Mouse (Mus musculus): ENCODE measurements at regions not wholly inside any gene's neighbourhood (a gene's known extent, or its start where the extent isn't known, plus 50 kb on each side); places are given as distances from the start of the nearest gene placed in this dataset.

DNA sequence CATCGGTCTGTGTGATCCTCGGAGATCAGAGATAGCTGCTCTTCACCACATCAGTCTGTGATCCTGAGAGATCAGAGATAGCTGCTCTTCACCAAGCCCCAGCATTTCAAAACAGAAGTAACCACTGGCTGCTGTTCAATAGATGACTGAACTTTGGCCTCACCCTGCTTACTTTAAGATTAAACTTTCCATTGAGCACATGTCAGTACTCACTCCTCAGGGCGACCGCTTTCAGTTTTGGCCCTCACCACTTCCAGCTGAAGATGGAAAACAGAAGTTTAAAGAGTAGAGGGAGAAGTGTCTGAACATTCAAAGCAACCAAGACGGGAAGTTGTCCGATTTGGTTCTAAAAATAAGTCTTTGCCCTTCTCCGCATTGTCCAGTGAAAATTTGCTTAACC, 97.2 kb downstream of the Gm826 start:
- no peak overlapping the region for H3K9ac ChIP-seq (ENCODE audit: low read length)
- H3K4me1 ChIP-seq (replicated peaks; ENCODE audit: control insufficient read depth, insufficient read depth, low read length), result no peaks in the 10 kb centered on the region
- no peaks in the 10 kb centered on the region for H3K36me3 ChIP-seq (ENCODE audit: control insufficient read depth, insufficient read depth, low read length)
- H3K4me2 ChIP-seq (ENCODE audit: low read depth, low read length, severe bottlenecking), result no peak overlapping the region
- no peaks in the 10 kb centered on the region for H3K9me3 ChIP-seq (ENCODE audit: control insufficient read depth, low read length)
- DNase-seq (ENCODE audit: low spot score), result no peak
- H3K4me3 ChIP-seq (ENCODE audit: low read depth, low read length), result no peak overlapping the region
- ATAC-seq (replicated peaks; ENCODE audit: low FRiP score), result no peak
- H3K27ac ChIP-seq (ENCODE audit: low read depth, low read length), result no peak overlapping the region
- no peaks in the 10 kb centered on the region for H3K27me3 ChIP-seq (ENCODE audit: control insufficient read depth, insufficient read depth, low read length)
- WGBS, result 90% methylated on average over 7 of the region's 7 CpGs

DNA sequence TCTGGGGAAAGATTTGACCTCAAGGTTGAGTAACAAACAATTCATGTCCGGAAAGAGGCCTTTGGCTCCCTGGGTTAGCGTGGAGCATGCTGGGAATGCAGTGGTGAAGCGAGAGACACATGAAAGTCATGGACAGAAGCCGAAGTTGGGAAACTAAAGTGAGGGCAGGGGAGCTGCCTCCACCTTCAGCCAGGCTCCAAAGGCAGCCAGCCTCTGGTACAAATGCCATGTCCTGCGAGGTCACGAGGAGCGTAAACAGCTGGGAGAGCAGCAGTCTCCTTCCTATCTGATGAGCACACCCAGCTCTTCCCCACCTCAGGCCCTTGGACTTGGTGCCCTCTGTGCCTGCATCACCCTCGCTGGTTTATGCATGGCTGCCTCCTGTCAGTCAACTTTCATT, 103.2 kb downstream of the Gm826 start:
- no peak overlapping the region for H3K4me3 ChIP-seq (ENCODE audit: low read depth, low read length)
- H3K9me3 ChIP-seq (ENCODE audit: control insufficient read depth, low read length), result no peaks in the 10 kb centered on the region
- no peak for DNase-seq (ENCODE audit: low spot score)
- no peak overlapping the region for H3K27ac ChIP-seq (ENCODE audit: low read depth, low read length)
- no peaks in the 10 kb centered on the region for H3K27me3 ChIP-seq (ENCODE audit: control insufficient read depth, insufficient read depth, low read length)
- no peak for ATAC-seq (replicated peaks; ENCODE audit: low FRiP score)
- no peak overlapping the region for H3K9ac ChIP-seq (ENCODE audit: low read length)
- 83% methylated on average over 8 of the region's 8 CpGs for WGBS
- no peaks in the 10 kb centered on the region for H3K4me1 ChIP-seq (replicated peaks; ENCODE audit: control insufficient read depth, insufficient read depth, low read length)
- H3K4me2 ChIP-seq (ENCODE audit: low read depth, low read length, severe bottlenecking), result no peak overlapping the region
- H3K36me3 ChIP-seq (ENCODE audit: control insufficient read depth, insufficient read depth, low read length), result no peaks in the 10 kb centered on the region

DNA sequence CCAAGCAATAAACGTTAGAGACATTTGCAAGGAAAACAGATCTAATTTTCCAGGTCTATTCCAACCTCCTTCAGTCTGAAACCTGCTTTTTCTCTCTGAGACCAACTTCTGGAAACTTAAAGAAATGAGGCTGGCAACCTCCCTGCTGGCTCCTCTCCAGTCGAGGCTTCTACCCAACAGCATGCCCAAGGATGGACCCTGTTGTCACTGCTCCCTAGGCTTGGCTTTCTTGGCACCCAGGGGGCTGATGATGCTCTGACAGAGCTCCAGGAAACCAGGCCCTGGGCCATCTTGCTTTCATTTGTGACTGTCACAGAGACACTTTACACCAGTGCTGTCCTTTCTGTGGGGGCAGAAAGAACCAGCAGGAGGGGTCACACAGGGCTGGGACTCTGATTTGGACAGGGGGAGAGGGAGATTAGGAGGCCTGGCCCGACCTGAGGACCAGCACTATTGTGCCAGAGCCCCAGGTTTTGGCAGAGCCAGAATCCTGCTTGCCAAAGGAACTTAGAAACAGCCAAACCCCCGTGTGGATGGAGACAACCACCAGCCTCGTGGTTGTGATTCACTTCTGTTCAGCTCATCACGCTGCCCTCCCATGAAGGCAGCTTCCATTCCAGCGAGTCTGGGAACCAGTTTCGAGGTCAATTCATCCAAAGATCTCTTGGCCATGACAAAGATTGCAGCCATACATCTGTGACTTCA, 105.5 kb downstream of the Gm826 start:
- H3K27me3 ChIP-seq (ENCODE audit: control insufficient read depth, insufficient read depth, low read length), result no peaks in the 10 kb centered on the region
- no peaks in the 10 kb centered on the region for H3K4me1 ChIP-seq (replicated peaks; ENCODE audit: control insufficient read depth, insufficient read depth, low read length)
- H3K27ac ChIP-seq (ENCODE audit: low read depth, low read length), result no peak overlapping the region
- no peak for DNase-seq (ENCODE audit: low spot score)
- H3K9me3 ChIP-seq (ENCODE audit: control insufficient read depth, low read length), result no peaks in the 10 kb centered on the region
- no peak for ATAC-seq (replicated peaks; ENCODE audit: low FRiP score)
- no peak overlapping the region for H3K4me2 ChIP-seq (ENCODE audit: low read depth, low read length, severe bottlenecking)
- no peaks in the 10 kb centered on the region for H3K36me3 ChIP-seq (ENCODE audit: control insufficient read depth, insufficient read depth, low read length)
- H3K4me3 ChIP-seq (ENCODE audit: low read depth, low read length), result no peak overlapping the region
- 77% methylated on average over 8 of the region's 8 CpGs for WGBS
- no peak overlapping the region for H3K9ac ChIP-seq (ENCODE audit: low read length)

DNA sequence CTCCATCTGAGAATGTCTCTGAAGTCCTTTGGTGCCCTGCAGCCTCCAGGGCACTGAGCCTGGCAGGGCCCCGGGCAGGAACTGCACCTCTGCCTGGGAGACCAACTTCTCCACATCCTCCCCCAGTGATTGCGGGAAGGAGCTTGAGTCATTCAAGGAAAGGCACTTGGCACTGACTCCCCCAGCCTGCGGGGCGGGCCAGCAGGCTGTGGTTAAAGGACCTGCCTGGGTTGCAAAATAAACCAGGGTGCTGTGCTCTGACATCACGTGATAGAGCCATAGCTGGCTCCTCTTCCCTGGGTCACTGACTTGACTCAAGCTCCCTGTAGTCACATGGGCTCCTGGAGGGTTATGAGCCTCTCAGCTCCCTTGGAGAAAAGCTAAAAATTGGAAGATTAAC, 108.5 kb downstream of the Gm826 start:
- 0 out of 2 replicates have a peak, but pooled peaks cover 1% of the 10 kb centered on the region for H3K4me1 ChIP-seq (replicated peaks; ENCODE audit: control insufficient read depth, insufficient read depth, low read length)
- DNase-seq (ENCODE audit: low spot score) (no peak), ATAC-seq (replicated peaks; ENCODE audit: low FRiP score) (no peak)
- no peak overlapping the region for H3K27ac ChIP-seq (ENCODE audit: low read depth, low read length)
- H3K4me2 ChIP-seq (ENCODE audit: low read depth, low read length, severe bottlenecking), result no peak overlapping the region
- H3K9ac ChIP-seq (ENCODE audit: low read length), result no peak overlapping the region
- no peaks in the 10 kb centered on the region for H3K27me3 ChIP-seq (ENCODE audit: control insufficient read depth, insufficient read depth, low read length)
- H3K36me3 ChIP-seq (ENCODE audit: control insufficient read depth, insufficient read depth, low read length), result no peaks in the 10 kb centered on the region
- H3K4me3 ChIP-seq (ENCODE audit: low read depth, low read length), result no peak overlapping the region
- H3K9me3 ChIP-seq (ENCODE audit: control insufficient read depth, low read length), result no peaks in the 10 kb centered on the region
- WGBS, result 82% methylated on average over 5 of the region's 5 CpGs

DNA sequence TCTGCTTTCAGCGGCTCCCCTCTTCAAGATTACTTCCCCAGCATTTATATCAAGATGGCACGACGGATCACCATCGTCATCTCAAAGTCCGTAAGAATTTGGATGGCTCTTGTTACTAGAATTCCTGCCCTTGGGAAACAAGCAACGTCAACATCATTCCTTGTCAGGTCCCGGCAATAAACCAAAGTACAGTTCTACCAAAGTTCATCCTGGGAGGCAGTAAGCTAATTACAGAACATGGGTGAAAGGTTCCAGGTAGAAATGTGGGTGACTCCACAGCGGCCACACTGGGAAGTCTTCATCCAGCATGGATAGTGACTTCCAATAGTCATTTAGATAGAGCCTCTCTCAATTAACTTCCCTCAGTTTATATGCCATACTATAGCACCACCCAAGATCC, 110.6 kb downstream of the Gm826 start:
- H3K4me1 ChIP-seq (replicated peaks; ENCODE audit: control insufficient read depth, insufficient read depth, low read length), result 0 out of 2 replicates have a peak, but pooled peaks cover 1% of the 10 kb centered on the region
- DNase-seq (ENCODE audit: low spot score) (no peak), ATAC-seq (replicated peaks; ENCODE audit: low FRiP score) (no peak)
- WGBS, result 95% methylated on average over 8 of the region's 8 CpGs
- no peaks in the 10 kb centered on the region for H3K27me3 ChIP-seq (ENCODE audit: control insufficient read depth, insufficient read depth, low read length)
- H3K9ac ChIP-seq (ENCODE audit: low read length), result no peak overlapping the region
- H3K4me3 ChIP-seq (ENCODE audit: low read depth, low read length), result no peak overlapping the region
- H3K36me3 ChIP-seq (ENCODE audit: control insufficient read depth, insufficient read depth, low read length), result no peaks in the 10 kb centered on the region
- H3K9me3 ChIP-seq (ENCODE audit: control insufficient read depth, low read length), result no peaks in the 10 kb centered on the region
- H3K27ac ChIP-seq (ENCODE audit: low read depth, low read length), result no peak overlapping the region
- H3K4me2 ChIP-seq (ENCODE audit: low read depth, low read length, severe bottlenecking), result no peak overlapping the region

DNA sequence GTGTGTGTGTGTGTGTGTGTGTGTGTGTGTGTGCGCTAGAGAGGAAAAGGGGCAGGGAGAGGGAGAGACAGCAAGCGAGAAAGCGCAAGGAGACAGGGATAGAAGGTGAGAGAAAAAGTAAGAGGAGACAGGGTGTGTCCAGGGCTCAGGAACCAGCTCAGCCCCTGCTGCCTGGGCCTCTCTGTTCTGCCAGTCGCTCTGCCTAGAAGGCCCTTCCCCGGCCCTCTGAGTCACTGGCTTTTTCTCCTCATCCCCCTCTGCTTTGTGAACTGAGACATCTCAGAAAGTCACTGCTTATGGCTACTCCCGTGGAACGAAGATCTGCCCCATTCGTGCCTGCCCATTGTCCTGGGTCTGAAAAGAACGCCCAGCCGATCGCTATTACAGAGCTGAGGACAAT, 112.2 kb downstream of the Gm826 start:
- DNase-seq (ENCODE audit: low spot score), result no peak
- Histone ChIP-seq H3K9me3 (ENCODE audit: control insufficient read depth, low read length) (no peaks in the 10 kb centered on the region), H3K4me2 (ENCODE audit: low read depth, low read length, severe bottlenecking) (no peak overlapping the region), H3K27me3 (ENCODE audit: control insufficient read depth, insufficient read depth, low read length) (no peaks in the 10 kb centered on the region), H3K4me1 (replicated peaks; ENCODE audit: control insufficient read depth, insufficient read depth, low read length) (0 out of 2 replicates have a peak, but pooled peaks cover 1% of the 10 kb centered on the region), H3K36me3 (ENCODE audit: control insufficient read depth, insufficient read depth, low read length) (no peaks in the 10 kb centered on the region), H3K27ac (ENCODE audit: low read depth, low read length) (no peak overlapping the region), H3K4me3 (ENCODE audit: low read depth, low read length) (no peak overlapping the region), H3K9ac (ENCODE audit: low read length) (no peak overlapping the region)
- ATAC-seq (replicated peaks; ENCODE audit: low FRiP score), result no peak
- WGBS, result 45% methylated on average over 8 of the region's 11 CpGs

DNA sequence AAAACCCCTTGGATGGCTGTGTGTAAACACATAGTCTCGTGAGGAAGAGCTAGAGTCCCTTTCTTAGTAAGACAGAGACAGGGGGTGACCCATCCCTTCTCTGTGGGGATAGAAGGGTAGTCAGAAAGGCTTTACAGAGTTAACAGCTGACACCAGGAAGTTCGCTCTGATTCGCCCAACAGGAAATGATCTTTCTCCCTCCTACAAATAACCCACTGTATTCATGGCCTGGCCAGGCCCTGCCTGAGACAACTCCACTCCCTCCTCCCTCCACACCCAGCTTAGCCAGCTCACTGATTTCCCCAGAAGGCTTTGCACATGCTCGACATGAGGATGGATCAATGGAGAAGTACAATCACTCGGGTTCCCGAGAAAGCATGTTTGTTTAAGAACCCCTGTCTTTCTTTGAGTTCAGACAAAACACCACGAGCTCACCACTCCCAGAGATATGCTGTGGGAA, 113.4 kb downstream of the Gm826 start:
- Histone ChIP-seq H3K27me3 (ENCODE audit: control insufficient read depth, insufficient read depth, low read length) (no peaks in the 10 kb centered on the region), H3K9me3 (ENCODE audit: control insufficient read depth, low read length) (no peaks in the 10 kb centered on the region), H3K4me3 (ENCODE audit: low read depth, low read length) (no peak overlapping the region), H3K9ac (ENCODE audit: low read length) (no peak overlapping the region), H3K27ac (ENCODE audit: low read depth, low read length) (no peak overlapping the region), H3K4me2 (ENCODE audit: low read depth, low read length, severe bottlenecking) (no peak overlapping the region), H3K36me3 (ENCODE audit: control insufficient read depth, insufficient read depth, low read length) (no peaks in the 10 kb centered on the region), H3K4me1 (replicated peaks; ENCODE audit: control insufficient read depth, insufficient read depth, low read length) (0 out of 2 replicates have a peak, but pooled peaks cover 1% of the 10 kb centered on the region)
- 26% methylated on average over 7 of the region's 7 CpGs for WGBS
- DNase-seq (ENCODE audit: low spot score) (no peak), ATAC-seq (replicated peaks; ENCODE audit: low FRiP score) (no peak)

DNA sequence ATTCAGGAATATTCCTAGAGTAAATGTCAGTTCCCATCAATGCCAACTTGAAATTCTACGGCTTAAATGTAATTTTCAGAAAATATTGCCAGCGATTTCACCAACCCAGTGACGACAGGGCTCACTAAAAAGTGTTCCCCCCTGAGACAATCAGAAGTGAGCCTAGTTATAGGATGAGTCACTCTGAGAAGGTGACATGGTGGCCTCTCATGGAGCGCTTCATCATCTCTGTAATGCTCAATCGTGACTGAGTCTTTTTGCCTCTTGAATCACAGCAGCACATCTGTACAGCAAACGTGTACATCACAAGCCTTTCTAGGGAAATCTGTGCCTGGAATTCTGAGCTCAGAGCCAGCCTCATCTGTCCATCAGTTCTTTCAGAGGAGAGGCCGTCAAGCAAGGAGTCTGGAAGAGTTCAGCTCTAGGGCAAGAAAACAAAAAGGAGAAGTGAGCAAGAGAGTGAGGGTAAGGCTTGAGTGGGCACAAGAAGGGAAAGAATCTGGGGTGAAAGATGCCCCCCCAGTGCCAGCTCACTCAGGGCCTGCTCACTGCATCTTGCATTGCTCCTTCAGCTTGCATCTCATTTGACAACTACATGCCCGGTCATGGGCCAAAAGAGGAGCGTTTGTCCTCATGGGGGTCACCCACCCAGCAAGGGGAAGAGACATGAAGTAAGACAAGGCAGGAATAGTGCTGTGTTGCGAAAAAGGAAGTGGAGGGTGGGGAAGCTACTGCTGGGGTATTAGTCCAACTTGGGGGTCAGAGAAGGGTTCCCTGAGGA, 119.7 kb downstream of the Gm826 start:
- Histone ChIP-seq H3K4me3 (ENCODE audit: low read depth, low read length) (no peak overlapping the region), H3K9me3 (ENCODE audit: control insufficient read depth, low read length) (no peaks in the 10 kb centered on the region), H3K4me2 (ENCODE audit: low read depth, low read length, severe bottlenecking) (no peak overlapping the region), H3K27me3 (ENCODE audit: control insufficient read depth, insufficient read depth, low read length) (no peaks in the 10 kb centered on the region), H3K9ac (ENCODE audit: low read length) (no peak overlapping the region), H3K36me3 (ENCODE audit: control insufficient read depth, insufficient read depth, low read length) (no peaks in the 10 kb centered on the region), H3K27ac (ENCODE audit: low read depth, low read length) (no peak overlapping the region), H3K4me1 (replicated peaks; ENCODE audit: control insufficient read depth, insufficient read depth, low read length) (no peaks in the 10 kb centered on the region)
- ATAC-seq (replicated peaks; ENCODE audit: low FRiP score) (no peak), DNase-seq (ENCODE audit: low spot score) (no peak)
- WGBS, result 88% methylated on average over 10 of the region's 10 CpGs

Data from forebrain, embryonic 11.5 days (tissue).